Mouse (Mus musculus) cerebellum, adult 2 months (tissue): ENCODE data around the gene Elovl7. TPM values are rescaled to one million over a fixed set of nuclear protein-coding genes. Genes with fewer than 3 reads are reported as not detected.

Experiments used
- DNase-seq, 2 experiments: peaks; one replicate each; pipeline ENCODE4 v3.0.0; 2021
- H3K27ac ChIP-seq: fragments of 200-500 bp; 2 replicates; pipeline ENCODE4 v1.5.1; 2012; ENCODE audit warnings: low read length, control low read depth, inconsistent platforms; ENCODE audit not compliant: insufficient read depth
- H3K27me3 ChIP-seq: fragments of 200-500 bp; 2 replicates; pipeline ENCODE4 v1.6.1; 2012; ENCODE audit warnings: inconsistent platforms, mild to moderate bottlenecking, low read length, moderate library complexity; ENCODE audit not compliant: control insufficient read depth, insufficient read depth
- H3K4me1 ChIP-seq: fragments of 200-500 bp; 2 replicates; pipeline ENCODE4 v1.6.1; 2011; ENCODE audit warnings: low read length; ENCODE audit not compliant: control insufficient read depth, insufficient read depth
- H3K4me3 ChIP-seq: fragments of 200-500 bp; replicated peaks from 2 replicates; pipeline ENCODE3; 2011; ENCODE audit warnings: mild to moderate bottlenecking, low read depth, low read length, control low read depth; ENCODE audit not compliant: insufficient read depth
- CTCF ChIP-seq: fragments of 200-500 bp; IDR thresholded peaks from 2 replicates; pipeline ENCODE4 v1.5.1; 2011; ENCODE audit warnings: low read depth, mild to moderate bottlenecking, control low read depth, low read length, moderate library complexity, borderline replicate concordance; ENCODE audit not compliant: insufficient read depth
- POLR2A ChIP-seq: fragments of 200-500 bp; IDR thresholded peaks from 2 replicates; pipeline ENCODE4 v1.6.1; 2011; ENCODE audit warnings: low read length, control low read depth, borderline replicate concordance; ENCODE audit not compliant: insufficient read depth
- whole genome bisulfite sequencing: fragments of 180-500 bp; shearing (Covaris S2); methylation state at CpG from one replicate; pipeline ENCODE4 v1.1.7; 2018; 5-methylcytosine and 5-hydroxymethylcytosine counted together
- polyA plus RNA-seq: library from polyadenylated mRNA; depleted of rRNA; stranded (reverse); fragments of >200 nt; gene quantifications from 2 replicates; pipeline ENCODE4 v1.2.3, GENCODE M21; 2012

The Elovl7 gene
- polyA plus RNA-seq, 1 experiment = 17.0 TPM

GRCm38 (mm10) chr13:108245086-108245697 is 31.0 kb downstream of the Elovl7 start:
- Histone ChIP-seq H3K4me3 (no peak overlapping the region), H3K4me1 (peaks cover under 1% of the 10 kb centered on the region; the same call in 1 of the 2 replicates), H3K27ac (no peak overlapping the region), H3K27me3 (no peaks in the 10 kb centered on the region)
- TF ChIP-seq POLR2A (no peak), CTCF (no peak)
- DNase-seq = no peak
- WGBS = 78% methylated on average over 11 of the region's 11 CpGs

- DNase-seq = no peak
- TF ChIP-seq POLR2A = no peak
- no peak for TF ChIP-seq CTCF
- no peaks in the 10 kb centered on the region for H3K27me3 ChIP-seq
- H3K27ac ChIP-seq = no peak overlapping the region
- H3K4me3 ChIP-seq = no peak overlapping the region
- WGBS = 58% methylated on average over 5 of the region's 5 CpGs
- H3K4me1 ChIP-seq = no peaks in the 10 kb centered on the region
Observed at GRCm38 (mm10) chr13:108251106-108251505, 36.9 kb downstream of the Elovl7 start.

GRCm38 (mm10) chr13:108253977-108254376 is 39.8 kb downstream of the Elovl7 start:
- DNase-seq = no peak
- WGBS = 84% methylated on average over 5 of the region's 5 CpGs
- Histone ChIP-seq H3K27ac (no peak overlapping the region), H3K27me3 (no peaks in the 10 kb centered on the region), H3K4me1 (no peaks in the 10 kb centered on the region), H3K4me3 (no peak overlapping the region)
- TF ChIP-seq CTCF = no peak
- no peak for TF ChIP-seq POLR2A

- no peak for DNase-seq
- H3K4me3 ChIP-seq = no peak overlapping the region
- H3K27me3 ChIP-seq = no peaks in the 10 kb centered on the region
- H3K4me1 ChIP-seq = no peaks in the 10 kb centered on the region
- no peak for TF ChIP-seq POLR2A
- no peak for TF ChIP-seq CTCF
- 38% methylated on average over 8 of the region's 8 CpGs for WGBS
- H3K27ac ChIP-seq = no peak overlapping the region
Observed at GRCm38 (mm10) chr13:108263042-108263441, 48.8 kb downstream of the Elovl7 start.

GRCm38 (mm10) chr13:108265394-108265793 is 51.2 kb downstream of the Elovl7 start:
- Histone ChIP-seq H3K27me3 (no peaks in the 10 kb centered on the region), H3K4me1 (no peaks in the 10 kb centered on the region), H3K4me3 (no peak overlapping the region), H3K27ac (no peak overlapping the region)
- 86% methylated on average over 4 of the region's 4 CpGs for WGBS
- no peak for DNase-seq
- TF ChIP-seq CTCF = no peak
- TF ChIP-seq POLR2A = no peak

GRCm38 (mm10) chr13:108267841-108268634 is 53.8 kb downstream of the Elovl7 start:
- no peak overlapping the region for H3K4me3 ChIP-seq
- DNase-seq = no peak
- H3K4me1 ChIP-seq = no peaks in the 10 kb centered on the region
- no peak for TF ChIP-seq POLR2A
- TF ChIP-seq CTCF = no peak
- no peaks in the 10 kb centered on the region for H3K27me3 ChIP-seq
- H3K27ac ChIP-seq = no peak overlapping the region
- WGBS = 82% methylated on average over 9 of the region's 9 CpGs

- TF ChIP-seq CTCF = no peak
- TF ChIP-seq POLR2A = no peak
- Histone ChIP-seq H3K27me3 (no peaks in the 10 kb centered on the region), H3K4me3 (no peak overlapping the region), H3K4me1 (no peaks in the 10 kb centered on the region), H3K27ac (no peak overlapping the region)
- no peak for DNase-seq
- WGBS = 63% methylated on average over 7 of the region's 7 CpGs
Observed at GRCm38 (mm10) chr13:108271458-108272148, 57.4 kb downstream of the Elovl7 start.

- no peak overlapping the region for H3K4me3 ChIP-seq
- no peak for DNase-seq
- no peak overlapping the region for H3K27ac ChIP-seq
- H3K27me3 ChIP-seq = no peaks in the 10 kb centered on the region
- no peaks in the 10 kb centered on the region for H3K4me1 ChIP-seq
- WGBS = 76% methylated on average over 8 of the region's 8 CpGs
- TF ChIP-seq POLR2A (no peak), CTCF (no peak)
Observed at GRCm38 (mm10) chr13:108272332-108272731, 58.1 kb downstream of the Elovl7 start.
